Mouse (Mus musculus) inflammation-experienced regulatory T-cells, adult 6 months (primary cell): ENCODE results near the gene B3gnt8. TPM values are rescaled to one million over a fixed set of nuclear protein-coding genes. Genes with fewer than 3 reads are reported as not detected.

Experiments used
- ATAC-seq: one replicate; pipeline ENCODE4 v1.8.0; 2017
- polyA plus RNA-seq, 3 experiments: library from polyadenylated mRNA; unstranded; fragments of 100-300 nt; shearing (Covaris generic); gene quantifications; one replicate each; pipeline ENCODE4 v1.2.1; 2017

Gene B3gnt8
- polyA plus RNA-seq, 3 experiments from 2014 or later, result 0.40 to 0.45 TPM; not detected in 1

GRCm38 (mm10) chr7:25619722-25619991, 6.8 kb upstream of the B3gnt8 start:
- ATAC-seq, result no peak

- ATAC-seq, result no peak
Measured at GRCm38 (mm10) chr7:25620101-25620500, 6.4 kb upstream of the B3gnt8 start.

- no peak for ATAC-seq
Measured at GRCm38 (mm10) chr7:25620751-25621150, 5.7 kb upstream of the B3gnt8 start.

GRCm38 (mm10) chr7:25623857-25624370, 2.5 kb upstream of the B3gnt8 start:
- ATAC-seq, result no peak

GRCm38 (mm10) chr7:25624851-25625250, 1.6 kb upstream of the B3gnt8 start:
- no peak for ATAC-seq

- no peak for ATAC-seq
Measured at GRCm38 (mm10) chr7:25625594-25626250, 732 bp upstream of the B3gnt8 start.

- ATAC-seq, result no peak
Measured at GRCm38 (mm10) chr7:25627431-25628322, 1.2 kb downstream of the B3gnt8 start.

GRCm38 (mm10) chr7:25628323-25628620, 1.8 kb downstream of the B3gnt8 start:
- ATAC-seq, result no peak

- no peak for ATAC-seq
Measured at GRCm38 (mm10) chr7:25632679-25633078, 6.2 kb downstream of the B3gnt8 start.

- no peak for ATAC-seq
Measured at GRCm38 (mm10) chr7:25636373-25636772, 9.9 kb downstream of the B3gnt8 start.

GRCm38 (mm10) chr7:25637099-25637498, 10.6 kb downstream of the B3gnt8 start:
- no peak for ATAC-seq

- ATAC-seq, result no peak
Measured at GRCm38 (mm10) chr7:25639754-25640153, 13.3 kb downstream of the B3gnt8 start.

GRCm38 (mm10) chr7:25644136-25644535, 17.7 kb downstream of the B3gnt8 start:
- ATAC-seq, result no peak

GRCm38 (mm10) chr7:25644631-25645030, 18.2 kb downstream of the B3gnt8 start:
- ATAC-seq, result no peak

- no peak for ATAC-seq
Measured at GRCm38 (mm10) chr7:25645074-25645473, 18.6 kb downstream of the B3gnt8 start.

GRCm38 (mm10) chr7:25647574-25648123, 21.2 kb downstream of the B3gnt8 start:
- ATAC-seq, result peak; percentile 25

GRCm38 (mm10) chr7:25649839-25650238, 23.4 kb downstream of the B3gnt8 start:
- ATAC-seq, result no peak

- no peak for ATAC-seq
Measured at GRCm38 (mm10) chr7:25651281-25651680, 24.8 kb downstream of the B3gnt8 start.

GRCm38 (mm10) chr7:25652244-25652759, 25.8 kb downstream of the B3gnt8 start:
- ATAC-seq, result no peak

GRCm38 (mm10) chr7:25655601-25656428, 29.4 kb downstream of the B3gnt8 start:
- ATAC-seq, result no peak

GRCm38 (mm10) chr7:25657785-25658184, 31.3 kb downstream of the B3gnt8 start:
- ATAC-seq, result no peak

- ATAC-seq, result peak; percentile 99
Measured at GRCm38 (mm10) chr7:25658657-25659472, 32.4 kb downstream of the B3gnt8 start, which contains the start of the genes Bckdha and Exosc5. TSS of gene Bckdha (minus strand) at chr7:25658981. TSS of gene Exosc5 (plus strand) at chr7:25659164.
